Mouse (Mus musculus): Measurements from ENCODE around the gene Olfr1349. TPM values are rescaled to one million over a fixed set of nuclear protein-coding genes. Genes with fewer than 3 reads are reported as not detected.
"Not testable (repeated sequence)": the region's sequence is repeated elsewhere in the genome, so short reads cannot be mapped to it uniquely, and the experiment has no call there.

The Olfr1349 gene
- total RNA-seq (2021): not detected in 2 replicates
- long read RNA-seq, experiment 1: 0 reads
- long read RNA-seq, experiment 2: 0 reads

- DNase-seq: no peak
Measured at GRCm38 (mm10) chr7:6522850-6523249, at the start of gene Olfr1349. Gene Olfr1349 (minus strand): TSS chr7:6522950.

- DNase-seq: no peak
Measured at GRCm38 (mm10) chr7:6564541-6564940, 41.8 kb upstream of the Olfr1349 start, which contains the start of gene Olfr1350. Gene Olfr1350 (plus strand): TSS chr7:6564841.

- DNase-seq: peak; percentile 9
Measured at GRCm38 (mm10) chr7:6526141-6526540, 3.4 kb upstream of the Olfr1349 start.

- DNase-seq: no peak
Measured at GRCm38 (mm10) chr7:6525001-6525400, 2.3 kb upstream of the Olfr1349 start.

GRCm38 (mm10) chr7:6521666-6522065 lies 1.1 kb downstream of the Olfr1349 start:
- no peak for DNase-seq

GRCm38 (mm10) chr7:6508648-6509047 lies 14.1 kb downstream of the Olfr1349 start, which contains the start of gene Olfr1348:
Gene Olfr1348 (minus strand): TSS chr7:6508748.
- no peak for DNase-seq

- DNase-seq: no peak
Measured at GRCm38 (mm10) chr7:6499655-6500054, 23.1 kb downstream of the Olfr1349 start, which contains the start of gene Olfr1347. Gene Olfr1347 (minus strand): TSS chr7:6499755.

- no peak for DNase-seq
Measured at GRCm38 (mm10) chr7:6486841-6487240, 35.9 kb downstream of the Olfr1349 start, which contains the start of gene Olfr5. Gene Olfr5 (minus strand): TSS chr7:6486941.

GRCm38 (mm10) chr7:6477633-6478032 lies 45.1 kb downstream of the Olfr1349 start:
- DNase-seq: not testable (repeated sequence)

- no peak for DNase-seq
Measured at GRCm38 (mm10) chr7:6466951-6467350, 55.8 kb downstream of the Olfr1349 start, which contains the start of gene Olfr1346. Gene Olfr1346 (plus strand): TSS chr7:6467101.

Other genes starting within 250 kb of the Olfr1349 start
- gene Zfp667, start 236.4 kb downstream of the Olfr1349 start, total RNA-seq (2021): 7.1 and 7.2 TPM in 2 replicates
- 3.1 and 3.4 TPM in 2 replicates for gene Zfp583, start 191.7 kb downstream of the Olfr1349 start, total RNA-seq (2021)
- gene Gm3854, start 179.2 kb downstream of the Olfr1349 start, total RNA-seq (2021): 0.48 and 0.71 TPM in 2 replicates
- 2.9 and 3.0 TPM in 2 replicates for gene Zfp78, start 159.7 kb downstream of the Olfr1349 start, total RNA-seq (2021)
- gene Zfp28, start 139.7 kb downstream of the Olfr1349 start, total RNA-seq (2021): 2.6 and 4.8 TPM in 2 replicates
- gene Smim17, start 124.2 kb downstream of the Olfr1349 start, total RNA-seq (2021): 0.38 and 0.41 TPM in 2 replicates
- gene Gm20715, start 112.7 kb downstream of the Olfr1349 start, total RNA-seq (2021): 0.08 TPM in 1 of 2 replicates, not detected in the other
- gene Olfr1344, start 84.3 kb downstream of the Olfr1349 start, total RNA-seq (2021): not detected in 2 replicates
- gene Olfr1336, start 66.8 kb downstream of the Olfr1349 start, total RNA-seq (2021): not detected in 2 replicates
- not detected in 2 replicates for gene Olfr1346, start 55.8 kb downstream of the Olfr1349 start, total RNA-seq (2021)
- gene Olfr5, start 36.0 kb downstream of the Olfr1349 start, total RNA-seq (2021): not detected in 2 replicates
- not detected in 2 replicates for gene Olfr1347, start 23.2 kb downstream of the Olfr1349 start, total RNA-seq (2021)
- gene Olfr1348, start 14.2 kb downstream of the Olfr1349 start, total RNA-seq (2021): not detected in 2 replicates
- gene Olfr1350, start 41.9 kb upstream of the Olfr1349 start, total RNA-seq (2021): not detected in 2 replicates
- 14.4 and 19.7 TPM in 2 replicates for gene Zim1, start 173.5 kb upstream of the Olfr1349 start, total RNA-seq (2021)
- gene Peg3, start 207.5 kb upstream of the Olfr1349 start, total RNA-seq (2021): 62.7 and 74.1 TPM in 2 replicates
- 2.3 and 2.7 TPM in 2 replicates for gene Usp29, start 207.6 kb upstream of the Olfr1349 start, total RNA-seq (2021)

Data from adrenal gland, postnatal 14 days (tissue).